Mouse (Mus musculus) MEL (cell line): ENCODE measurements around the gene Vamp2. TPM values are rescaled to one million over a fixed set of nuclear protein-coding genes. Genes with fewer than 3 reads are reported as not detected.

Experiments used
- DNase-seq: peaks from one replicate; pipeline ENCODE4 v3.0.0; 2011; ENCODE audit warnings: low read depth, low spot score
- H3K27ac ChIP-seq: 2 replicates; pipeline ENCODE4 v1.5.1; 2012; ENCODE audit warnings: low read depth, mild to moderate bottlenecking, control low read depth, low read length, moderate library complexity; ENCODE audit not compliant: control insufficient read depth
- H3K27me3 ChIP-seq, 2 experiments: fragments of 150-350 bp in 1 of 2; sonication (generic) in 1 of 2; 2 replicates each; pipeline ENCODE4 v1.6.1; 2012; ENCODE audit warnings: low read length in 2 of 2, mild to moderate bottlenecking in 2 of 2, improper control_type of control experiment in 1 of 2, moderate library complexity in 1 of 2; ENCODE audit not compliant: insufficient read depth in 2 of 2, control insufficient read depth in 1 of 2
- H3K36me3 ChIP-seq, 2 experiments: 2 replicates each; pipeline ENCODE4 v1.6.1; 2012 to 2014; ENCODE audit warnings: low read length in 2 of 2, improper control_type of control experiment in 1 of 2, inconsistent platforms in 1 of 2, mild to moderate bottlenecking in 1 of 2; ENCODE audit not compliant: insufficient read depth in 2 of 2, control insufficient read depth in 1 of 2
- H3K4me1 ChIP-seq, 2 experiments: fragments of 150-350 bp in 1 of 2; sonication (generic) in 1 of 2; 2 replicates each; pipeline ENCODE4 v1.6.1; 2012; ENCODE audit warnings: low read length in 2 of 2, improper control_type of control experiment in 1 of 2, mild to moderate bottlenecking in 1 of 2; ENCODE audit not compliant: insufficient read depth in 2 of 2, control insufficient read depth in 1 of 2
- H3K4me3 ChIP-seq, 2 experiments: fragments of 150-350 bp in 1 of 2; sonication (generic) in 1 of 2; 2 replicates each; pipeline ENCODE4 v1.5.1; 2012; ENCODE audit warnings: low read depth in 2 of 2, low read length in 2 of 2, mild to moderate bottlenecking in 2 of 2, moderate library complexity in 2 of 2, control low read depth in 1 of 2, improper control_type of control experiment in 1 of 2; ENCODE audit not compliant: control insufficient read depth in 1 of 2, insufficient read depth in 1 of 2
- H3K79me2 ChIP-seq: 2 replicates; pipeline ENCODE4 v1.6.1; 2012; ENCODE audit warnings: mild to moderate bottlenecking, low read length, moderate library complexity; ENCODE audit not compliant: control insufficient read depth, poor library complexity, insufficient read depth
- H3K9ac ChIP-seq: 2 replicates; pipeline ENCODE4 v1.6.1; 2012; ENCODE audit warnings: low read depth, mild to moderate bottlenecking, control low read depth, low read length, moderate library complexity; ENCODE audit not compliant: control insufficient read depth, poor library complexity, severe bottlenecking
- H3K9me3 ChIP-seq: fragments of 150-350 bp; sonication (generic); replicated peaks from 2 replicates; pipeline ENCODE4 v1.6.1; 2012; ENCODE audit warnings: mild to moderate bottlenecking, low read length, improper control_type of control experiment, moderate library complexity; ENCODE audit not compliant: insufficient read depth
- CTCF ChIP-seq, 3 experiments: IDR thresholded peaks in 2 of 3; conservative IDR thresholded peaks in 1 of 3; 2 replicates each; pipeline ENCODE4 v1.5.1; 2011 to 2012; ENCODE audit warnings: low read length in 3 of 3, low read depth in 2 of 3, mild to moderate bottlenecking in 2 of 3, improper control_type of control experiment in 1 of 3, inconsistent platforms in 1 of 3, mixed read lengths in 1 of 3, moderate library complexity in 1 of 3; ENCODE audit not compliant: control insufficient read depth in 1 of 3, insufficient read depth in 1 of 3, poor library complexity in 1 of 3, severe bottlenecking in 1 of 3
- ETS1 ChIP-seq: IDR thresholded peaks from 2 replicates; pipeline ENCODE4 v1.6.1; 2012; ENCODE audit warnings: low read depth, mild to moderate bottlenecking, inconsistent platforms, low read length, improper control_type of control experiment, moderate library complexity
- MAX ChIP-seq: IDR thresholded peaks from 2 replicates; pipeline ENCODE4 v1.6.1; 2011; ENCODE audit warnings: low read length, improper control_type of control experiment
- MXI1 ChIP-seq: IDR thresholded peaks from 2 replicates; pipeline ENCODE4 v1.6.1; 2011; ENCODE audit warnings: mild to moderate bottlenecking, low read depth, low read length, improper control_type of control experiment
- POLR2A ChIP-seq, 2 experiments: IDR thresholded peaks; 2 replicates each; pipeline ENCODE4 v1.6.1; 2011 to 2012; ENCODE audit warnings: low read length in 2 of 2, mild to moderate bottlenecking in 2 of 2, control low read depth in 1 of 2, improper control_type of control experiment in 1 of 2, low read depth in 1 of 2, moderate library complexity in 1 of 2; ENCODE audit not compliant: control insufficient read depth in 1 of 2, insufficient read depth in 1 of 2, poor library complexity in 1 of 2
- RAD21 ChIP-seq: IDR thresholded peaks from 2 replicates; pipeline ENCODE4 v1.6.1; 2011; ENCODE audit warnings: mild to moderate bottlenecking, low read depth, low read length, improper control_type of control experiment
- SIN3A ChIP-seq: IDR thresholded peaks from 2 replicates; pipeline ENCODE4 v1.6.1; 2012; ENCODE audit warnings: low read length, improper control_type of control experiment, inconsistent platforms
- SMC3 ChIP-seq: IDR thresholded peaks from 2 replicates; pipeline ENCODE4 v1.6.1; 2011; ENCODE audit warnings: low read depth, low read length, improper control_type of control experiment
- ZC3H11A ChIP-seq: IDR thresholded peaks from 2 replicates; pipeline ENCODE4 v1.6.1; 2012; ENCODE audit warnings: low read depth, mild to moderate bottlenecking, inconsistent platforms, low read length, improper control_type of control experiment
- polyA plus RNA-seq, 2 experiments: library from polyadenylated mRNA; stranded (reverse) in 1 of 2; unstranded in 1 of 2; fragments of >175 nt in 1 of 2; fragments of >200 nt in 1 of 2; gene quantifications; 2 replicates each; pipeline versions ENCODE4 v1.2.1 to v1.2.4; 2012; ENCODE audit warnings: low replicate concordance in 2 of 2, low read depth in 1 of 2; ENCODE audit not compliant: insufficient read length in 2 of 2, insufficient read depth in 1 of 2, missing spikeins in 1 of 2
- total RNA-seq: library from RNA; depleted of rRNA; stranded (reverse); fragments of 300-350 nt; gene quantifications from 2 replicates; pipeline ENCODE4 v1.2.3, GENCODE M21; 2012

Vamp2 gene
- total and polyA plus RNA-seq, 3 experiments: 3.3 to 28.9 TPM; not detected in 1

DNA sequence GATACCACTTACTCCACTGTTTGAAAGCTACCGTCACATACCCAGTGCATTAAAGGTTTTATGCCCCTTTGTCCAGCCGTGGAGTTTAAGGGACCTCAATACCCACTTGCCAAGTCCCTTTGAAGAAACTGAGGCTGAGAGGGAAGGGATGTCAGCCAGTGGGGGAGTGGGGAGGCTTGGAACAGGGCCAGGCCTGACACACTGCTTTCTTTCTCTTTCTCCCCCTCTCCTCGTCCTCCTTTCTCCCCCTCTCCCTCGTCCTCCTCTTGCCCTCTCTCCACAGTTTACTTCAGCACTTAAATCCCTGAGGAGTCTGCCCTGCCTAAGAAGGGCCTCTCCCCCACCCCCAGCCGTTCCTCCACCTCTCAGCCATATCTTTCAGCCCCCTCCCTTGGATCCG, 2.1 kb downstream of the Vamp2 start:
- Histone ChIP-seq H3K9me3 (no peaks in the 10 kb centered on the region), H3K4me1 (peaks cover 3 to 16% of the 10 kb centered on the region in 2 experiments; a peak in 3 of 4 replicates), H3K79me2 (peaks cover 17% of the 10 kb centered on the region), H3K27ac (no peak overlapping the region), H3K27me3 (no peaks in the 10 kb centered on the region), H3K9ac (no peak overlapping the region), H3K4me3 (no peak overlapping the region), H3K36me3 (peaks cover 6 to 7% of the 10 kb centered on the region in 2 experiments)
- TF ChIP-seq MXI1: no peak
- no peak for TF ChIP-seq ZC3H11A
- DNase-seq: no peak

DNA sequence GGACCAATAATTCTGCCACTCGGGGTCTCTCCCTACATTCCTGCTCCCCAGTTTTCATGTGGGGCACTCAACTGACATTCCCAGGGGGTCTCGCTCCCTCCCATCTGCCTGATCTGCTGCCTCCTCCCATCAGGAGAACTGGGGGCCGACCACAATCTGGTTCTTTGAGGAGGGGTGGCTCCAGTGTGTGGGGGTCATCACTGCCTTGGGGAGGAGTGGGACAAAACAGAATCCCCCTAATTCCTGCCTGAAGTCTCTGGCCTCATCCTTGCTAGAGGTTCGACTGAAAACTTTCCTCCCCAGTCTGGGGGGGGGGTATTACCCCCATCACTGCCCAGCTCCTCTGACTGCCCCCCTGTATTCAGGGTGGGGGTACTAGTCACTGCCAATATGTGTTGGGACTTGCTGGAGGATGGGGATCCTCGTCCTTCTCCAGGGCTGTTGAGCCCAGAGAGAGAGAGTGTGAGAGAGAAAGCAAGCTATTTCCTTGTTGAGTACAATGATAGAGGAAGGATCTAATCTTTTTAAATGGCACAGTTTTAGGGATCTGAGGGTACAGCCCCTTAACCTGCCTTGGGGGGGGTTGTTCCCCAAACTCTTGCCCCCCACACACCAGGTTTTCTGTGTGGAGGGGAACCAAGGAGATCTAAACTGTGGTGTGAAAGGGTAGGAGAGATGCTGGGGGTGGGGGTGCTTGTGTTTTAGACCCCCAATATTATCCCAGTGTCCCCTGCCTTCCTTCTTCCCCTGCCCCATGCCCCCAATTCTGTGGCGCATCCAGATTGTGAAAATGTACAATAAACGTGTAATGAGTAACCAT, 3.5 kb downstream of the Vamp2 start:
- Histone ChIP-seq H3K9me3 (no peaks in the 10 kb centered on the region), H3K27ac (no peak overlapping the region), H3K36me3 (peaks cover 6 to 7% of the 10 kb centered on the region in 2 experiments), H3K79me2 (peaks cover 17% of the 10 kb centered on the region), H3K27me3 (no peaks in the 10 kb centered on the region), H3K9ac (no peak overlapping the region), H3K4me1 (peaks cover 6 to 16% of the 10 kb centered on the region in 2 experiments; a peak in 3 of 4 replicates), H3K4me3 (no peak overlapping the region)
- no peak for DNase-seq
- TF ChIP-seq MAX: no peak
- TF ChIP-seq POLR2A (IDR thresholded peaks at IDR 0.05; ENCODE audit: control insufficient read depth in 1 of 2, insufficient read depth in 1 of 2, low read depth in 1 of 2, low read length in 2 of 2, poor library complexity in 1 of 2): peak in 1 of 2 experiments; percentile 19; a peak in 1 of 4 replicates

DNA sequence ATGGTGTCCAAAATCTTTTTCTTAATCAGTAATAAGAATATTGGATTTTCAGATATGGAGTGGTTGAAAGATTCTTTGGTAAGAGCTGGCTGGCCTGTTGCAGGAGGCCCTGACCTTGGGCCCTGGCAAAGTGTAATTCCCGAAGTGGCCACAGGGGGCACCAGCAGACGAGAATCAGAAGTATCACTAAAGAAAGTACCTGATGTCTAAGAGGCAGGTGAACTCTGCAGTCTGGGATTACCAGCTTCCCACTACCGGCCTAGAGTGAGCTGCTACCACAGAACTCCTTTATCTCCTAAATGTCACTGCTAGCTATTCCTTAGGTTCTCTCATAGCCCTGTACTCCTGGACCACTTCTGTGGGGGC, 4.1 kb downstream of the Vamp2 start:
- no peak overlapping the region for H3K9ac ChIP-seq
- peaks cover 6 to 7% of the 10 kb centered on the region in 2 experiments for H3K36me3 ChIP-seq
- H3K9me3 ChIP-seq: no peaks in the 10 kb centered on the region
- peaks cover 17% of the 10 kb centered on the region for H3K79me2 ChIP-seq
- peak; percentile 84 for DNase-seq
- peaks cover 6 to 16% of the 10 kb centered on the region in 2 experiments; a peak in 3 of 4 replicates for H3K4me1 ChIP-seq
- H3K4me3 ChIP-seq: no peak overlapping the region
- H3K27me3 ChIP-seq: no peaks in the 10 kb centered on the region
- TF ChIP-seq RAD21: peak; percentile 50
- TF ChIP-seq ZC3H11A: no peak; the same call in 1 of the 2 replicates
- peak; percentile 41 for TF ChIP-seq SMC3
- peak; percentile 75 to 93 (median 79) for TF ChIP-seq CTCF (IDR thresholded peaks at IDR 0.05 in 2 of 3, conservative IDR thresholded peaks at IDR 0.05 in 1 of 3; ENCODE audit: control insufficient read depth in 1 of 3, insufficient read depth in 1 of 3, low read depth in 2 of 3, low read length in 3 of 3, poor library complexity in 1 of 3, severe bottlenecking in 1 of 3)
- peak; percentile 62; the same call in 1 of the 2 replicates for TF ChIP-seq SIN3A
- TF ChIP-seq ETS1: 0 out of 2 replicates have a peak, but pooled peaks have one; percentile 3
- no peak overlapping the region for H3K27ac ChIP-seq
